Mouse (Mus musculus): Measurements from ENCODE around the gene Treml2.
"Not testable (repeated sequence)": the region's sequence is repeated elsewhere in the genome, so short reads cannot be mapped to it uniquely, and the experiment has no call there.

Treml2 gene

DNA sequence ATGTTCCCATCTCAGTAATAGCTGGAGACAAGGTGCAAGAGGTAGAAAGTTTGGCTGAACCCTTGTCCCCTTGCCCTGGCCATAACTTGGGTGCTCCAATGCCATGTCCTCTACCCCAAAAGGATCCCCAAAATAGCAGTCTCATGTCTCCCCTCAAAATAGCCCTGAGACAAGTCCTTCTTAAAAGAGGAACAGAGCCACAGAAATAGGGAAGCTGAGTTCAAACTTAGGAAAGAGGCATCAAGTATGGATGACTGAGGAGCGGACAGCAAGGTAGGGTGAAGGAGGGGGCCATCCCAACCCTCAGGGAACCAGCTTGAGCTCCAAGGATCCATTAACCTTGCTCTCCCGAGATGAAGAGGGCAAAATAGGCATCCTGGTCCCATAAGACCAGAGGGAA is 48.0 kb downstream of the Treml2 start:
- DNase-seq (ENCODE audit: low spot score in 2 of 2) = no peak

DNA sequence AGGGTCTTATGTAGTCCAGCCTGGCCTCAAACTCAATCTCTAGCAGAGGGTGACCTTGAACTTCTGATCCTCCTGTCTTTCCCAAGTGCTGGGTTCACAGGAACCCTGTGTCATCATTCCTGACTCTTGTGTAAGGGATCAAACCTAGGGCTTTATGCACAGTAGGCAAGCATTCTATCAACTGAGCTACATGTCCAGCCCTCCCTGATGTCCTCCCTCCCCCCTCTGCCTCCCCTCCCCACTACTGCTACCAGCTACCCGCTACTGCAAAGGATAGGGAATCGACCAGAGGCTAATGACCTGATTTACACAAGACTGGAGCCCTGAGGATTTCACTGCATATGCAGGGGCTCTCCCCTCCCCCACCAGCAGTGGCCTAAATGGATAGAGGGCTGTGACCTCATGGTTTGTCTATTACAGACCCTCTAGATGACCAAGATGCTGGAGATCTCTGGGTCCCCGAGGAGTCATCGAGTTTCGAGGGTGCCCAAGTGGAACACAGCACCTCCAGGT is 51.4 kb downstream of the Treml2 start:
- DNase-seq (ENCODE audit: low spot score in 2 of 2) = no peak

DNA sequence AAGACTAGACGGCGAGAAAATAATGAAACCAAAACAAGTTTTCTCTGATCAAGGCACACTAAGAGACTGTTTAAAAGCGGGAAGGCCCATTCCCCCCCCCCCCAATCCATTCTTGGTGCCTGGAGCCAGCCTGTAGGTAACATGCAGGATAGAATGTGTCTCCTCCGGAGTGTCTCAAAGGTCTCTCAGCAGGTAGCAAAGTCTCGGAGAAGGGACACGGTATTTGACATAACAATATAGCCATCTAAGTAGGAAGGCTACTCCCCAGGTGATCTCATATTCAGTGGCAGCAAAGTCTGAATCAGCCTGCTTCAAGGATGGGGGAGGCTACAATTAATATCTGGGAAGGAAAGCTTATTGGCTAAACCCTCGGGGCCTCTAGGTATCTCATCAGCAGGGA is 53.7 kb downstream of the Treml2 start:
- not testable (repeated sequence) for DNase-seq (ENCODE audit: low spot score in 2 of 2)

DNA sequence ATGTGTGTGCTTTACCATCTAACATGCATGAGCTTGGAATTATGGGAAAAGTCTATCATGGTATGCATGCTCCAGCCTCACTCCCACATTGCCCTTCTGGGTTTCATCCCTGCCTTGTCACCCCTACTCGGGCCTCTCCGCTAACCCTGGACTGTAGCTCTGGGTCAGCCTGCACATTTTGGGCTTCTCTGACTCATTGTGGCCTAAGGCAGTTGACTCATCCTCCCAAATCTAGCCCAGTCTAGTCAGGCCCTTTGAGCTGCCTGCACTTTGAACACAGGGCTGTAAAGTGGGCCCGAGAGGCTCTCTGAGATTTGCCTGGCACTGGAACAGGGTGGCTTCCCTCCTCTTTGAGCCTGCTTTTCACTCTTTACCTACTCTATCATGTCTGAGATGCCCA is 56.5 kb downstream of the Treml2 start:
- no peak for DNase-seq (ENCODE audit: low spot score in 2 of 2)

DNA sequence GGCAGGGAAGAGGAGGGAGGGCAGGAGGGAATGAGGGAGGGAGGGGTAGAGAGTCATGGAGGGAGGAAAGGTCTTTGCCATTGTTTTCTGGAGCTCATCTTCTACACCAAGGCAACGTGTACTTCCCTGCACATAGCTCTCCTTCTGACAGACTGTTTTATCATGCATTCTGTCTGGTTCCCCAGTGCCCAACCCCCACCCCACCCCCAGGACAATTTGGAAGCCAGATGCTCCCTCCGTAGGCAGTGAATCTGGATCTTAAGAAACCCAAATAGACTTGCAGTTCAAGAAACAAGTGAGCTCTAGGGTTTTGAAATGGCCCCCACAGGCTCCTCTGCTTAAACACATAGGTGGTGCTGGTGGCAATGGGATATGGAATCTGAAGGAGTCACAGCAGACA is 58.6 kb downstream of the Treml2 start:
- DNase-seq (ENCODE audit: low spot score in 2 of 2) = no peak

DNA sequence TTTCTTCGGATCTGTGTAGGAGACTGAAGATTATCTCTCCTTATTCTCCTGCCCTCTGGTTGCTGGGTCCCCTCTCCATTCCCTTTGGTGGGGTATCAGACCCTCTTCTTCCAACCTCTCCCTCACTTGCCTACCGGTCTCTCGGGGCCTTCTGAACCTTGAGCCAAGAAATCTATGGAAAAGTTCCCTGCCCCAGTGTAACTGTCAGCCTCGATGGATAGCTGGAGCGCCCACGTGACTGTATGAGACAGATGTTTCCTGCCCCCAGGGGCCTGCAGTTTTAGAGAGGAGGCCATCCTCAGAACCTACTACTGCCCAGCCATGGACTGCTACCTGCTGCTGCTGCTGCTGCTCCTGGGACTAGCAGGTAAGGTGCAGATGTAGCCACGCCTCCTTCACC is 60.3 kb downstream of the Treml2 start, which contains the start of gene Treml1:
TSS of gene Treml1 (plus strand) at position 301 of the 400 bp plus-strand sequence.
- no peak for DNase-seq (ENCODE audit: low spot score in 2 of 2)

DNA sequence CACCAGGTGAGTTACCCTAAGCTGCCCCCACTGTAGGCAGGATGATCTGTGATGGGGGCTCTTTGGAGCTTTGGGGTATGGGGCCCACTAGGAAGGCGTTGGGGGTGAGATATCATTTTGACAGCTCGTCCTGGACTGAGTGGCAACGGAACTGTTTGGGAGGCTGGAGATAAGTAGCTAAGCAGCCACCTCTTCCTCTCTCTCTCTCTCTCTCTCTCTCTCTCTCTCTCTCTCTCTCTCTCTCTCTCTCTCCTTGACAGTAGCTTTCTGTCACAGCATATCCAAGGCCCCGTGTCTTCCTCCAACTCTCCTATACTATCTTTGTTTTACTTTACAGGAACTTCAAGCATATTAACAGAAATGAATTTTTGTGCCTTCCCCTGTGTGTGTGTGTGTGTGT is 61.2 kb downstream of the Treml2 start:
- no peak for DNase-seq (ENCODE audit: low spot score in 2 of 2)

Measured in frontal cortex, postnatal 25 days (tissue).